Mouse (Mus musculus) CD4-positive, CD25-positive, alpha-beta regulatory T cell, adult 2 months (primary cell): ENCODE results near the gene Cnot1.

Source experiments
- DNase-seq: peaks from one replicate; pipeline ENCODE4 v3.0.0-alpha.2; 2012; ENCODE audit warnings: low read depth, low spot score

Cnot1 gene

DNA sequence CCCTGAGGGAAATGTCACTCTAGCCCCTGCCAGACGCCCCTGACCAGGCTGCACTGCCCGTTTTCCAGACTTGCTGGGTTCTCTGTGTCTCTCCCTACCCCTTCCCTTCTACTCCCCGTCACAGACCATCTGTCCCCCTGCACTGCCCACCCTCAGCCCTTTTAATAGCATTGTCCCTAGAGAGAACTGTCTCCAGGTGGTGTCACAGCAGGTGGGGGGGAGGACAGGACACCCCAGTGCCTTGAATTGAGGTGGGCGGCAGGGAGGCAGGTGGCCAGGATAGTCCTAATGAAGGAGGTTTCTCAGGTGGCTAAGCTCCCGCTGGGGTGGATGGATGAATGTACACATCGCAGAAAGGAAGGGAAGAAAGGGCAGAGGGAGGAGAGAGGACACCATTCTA lies 112.6 kb downstream of the Cnot1 start:
- no peak for DNase-seq

DNA sequence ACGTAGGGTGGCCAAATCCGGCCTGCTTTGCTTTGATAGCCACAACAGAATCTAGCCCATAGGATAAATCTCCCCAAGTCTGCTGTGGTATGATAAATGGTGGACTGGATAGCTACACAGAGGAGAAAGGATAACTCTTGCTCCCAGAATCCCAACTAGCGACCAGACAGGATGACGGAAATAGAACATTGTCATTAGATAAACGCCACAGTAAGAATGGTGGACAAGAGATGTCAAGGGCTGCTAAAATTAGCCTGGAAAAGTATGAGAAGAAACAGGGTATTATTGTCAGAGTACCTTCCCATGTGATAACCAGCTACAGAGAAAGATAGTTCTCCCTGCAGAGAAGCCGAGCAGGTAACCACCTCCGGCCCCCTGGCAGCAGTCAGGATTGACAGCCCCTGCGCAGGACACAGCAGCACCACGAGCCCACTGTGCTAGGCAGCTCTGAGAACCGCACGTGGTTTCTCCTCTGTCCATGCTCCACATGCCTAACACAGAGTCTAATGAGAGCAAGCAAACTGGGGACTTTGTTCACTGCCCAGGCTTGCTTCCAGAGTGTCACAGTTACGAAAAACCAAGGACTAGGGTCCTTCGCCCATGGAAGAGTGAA lies 116.2 kb downstream of the Cnot1 start:
- DNase-seq: no peak

GRCm38 (mm10) chr8:95688073-95688672 lies 119.1 kb downstream of the Cnot1 start:
- no peak for DNase-seq

DNA sequence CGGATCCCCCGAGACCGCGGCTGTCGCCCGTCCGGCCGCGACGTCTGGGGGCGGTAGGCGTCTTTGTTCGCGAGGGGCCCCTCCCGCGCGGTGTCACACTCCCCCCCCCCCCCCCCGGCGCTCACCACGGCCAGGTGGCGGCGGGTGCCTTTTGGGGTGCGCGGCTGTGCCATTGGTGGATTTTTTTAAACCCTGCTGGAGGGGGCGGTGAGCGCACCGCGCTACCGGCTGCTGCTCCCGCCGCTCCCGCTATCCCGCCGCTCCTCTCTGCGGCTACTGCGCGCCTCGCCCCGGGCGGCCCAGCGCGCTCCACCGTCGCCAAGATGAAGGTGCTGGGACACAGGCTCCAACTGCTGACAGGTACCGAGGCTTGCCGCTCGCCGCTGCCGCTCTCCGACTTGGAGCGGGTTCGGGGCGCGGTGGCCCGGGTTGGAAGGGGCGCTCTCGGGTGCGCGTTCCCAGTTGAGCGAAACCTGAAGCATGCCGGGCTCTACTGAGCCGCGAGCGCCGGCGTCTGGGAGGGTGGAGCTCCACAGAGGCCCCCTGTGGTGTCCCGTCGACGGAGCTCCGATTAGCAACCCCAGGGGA lies 129.1 kb downstream of the Cnot1 start:
- DNase-seq: peak; percentile 30

- peak; percentile 23 for DNase-seq
Measured at GRCm38 (mm10) chr8:95677591-95678023, 129.7 kb downstream of the Cnot1 start.

- no peak for DNase-seq
Measured at GRCm38 (mm10) chr8:95676631-95677030, 130.6 kb downstream of the Cnot1 start, which contains the start of gene Ndrg4. TSS of gene Ndrg4 (plus strand) at chr8:95676980.

GRCm38 (mm10) chr8:95672811-95673210 lies 134.5 kb downstream of the Cnot1 start:
- peak; percentile 32 for DNase-seq

- no peak for DNase-seq
Measured at GRCm38 (mm10) chr8:95671861-95672260, 135.4 kb downstream of the Cnot1 start.

- no peak for DNase-seq
Measured at GRCm38 (mm10) chr8:95669967-95670366, 137.3 kb downstream of the Cnot1 start.
